Mouse (Mus musculus) right cerebral cortex, postnatal 14 days (tissue): ENCODE results near the gene Tspan17.

Experiments
- DNase-seq: peaks from one replicate; pipeline ENCODE4 v3.0.0; 2022

The Tspan17 gene

DNA sequence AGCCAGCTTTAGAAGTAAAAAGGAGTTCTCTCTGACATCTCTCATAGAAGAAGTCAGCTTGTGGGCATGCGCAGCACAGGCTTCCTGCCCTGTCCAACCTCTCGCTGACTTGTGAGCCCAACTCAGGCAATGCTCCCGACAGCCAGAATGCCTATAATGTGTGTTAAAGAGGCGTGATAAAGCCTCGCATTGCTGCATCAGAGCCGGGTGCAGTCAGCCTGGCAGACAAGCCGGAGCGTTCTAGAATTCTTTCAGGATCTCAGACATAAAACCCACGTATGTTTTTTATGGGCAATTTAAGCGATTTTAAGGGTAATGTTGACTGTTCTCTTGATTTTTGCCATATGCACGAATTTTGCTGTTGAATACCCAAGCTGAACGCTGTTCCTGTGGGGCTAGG lies 18.9 kb downstream of the Tspan17 start:
- DNase-seq, result no peak

DNA sequence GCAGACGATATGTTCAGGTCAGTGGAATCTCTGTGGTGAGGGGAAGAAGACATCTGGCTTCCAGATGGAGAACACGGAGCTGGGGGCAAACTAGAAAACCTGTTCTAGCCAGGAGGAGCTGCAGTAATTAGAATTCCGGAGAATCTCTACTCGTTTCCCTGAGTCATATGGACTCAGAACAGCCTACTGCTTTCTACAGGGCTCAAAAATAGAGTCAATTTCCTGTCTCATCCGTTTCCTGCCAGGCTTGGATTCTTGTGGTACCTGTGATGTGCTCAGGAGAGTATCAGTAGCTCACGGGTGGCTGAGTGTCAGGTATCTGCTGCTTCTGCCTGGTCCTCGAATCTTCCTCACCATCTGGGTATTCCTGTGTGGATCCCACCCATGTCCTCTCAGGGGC lies 22.3 kb downstream of the Tspan17 start:
- no peak for DNase-seq

DNA sequence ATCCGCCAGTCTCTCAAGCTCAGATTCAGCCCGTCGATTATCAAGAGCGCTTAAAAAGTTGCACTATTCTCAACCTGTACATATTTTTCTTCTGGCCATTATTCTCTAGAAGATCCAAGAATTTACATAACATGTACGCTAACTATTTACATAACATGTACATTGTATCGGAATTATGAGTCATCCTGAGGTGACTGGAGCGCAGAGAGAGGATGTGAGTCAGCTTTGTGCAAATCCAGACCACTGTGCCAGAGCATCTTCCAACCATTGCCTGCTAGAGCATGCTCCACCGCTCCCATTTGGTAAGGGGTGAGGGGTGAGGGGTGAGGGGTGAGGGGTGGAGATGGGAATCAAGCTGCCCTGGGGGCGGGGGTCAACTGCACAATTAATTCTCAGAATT lies 24.2 kb downstream of the Tspan17 start:
- DNase-seq, result no peak

DNA sequence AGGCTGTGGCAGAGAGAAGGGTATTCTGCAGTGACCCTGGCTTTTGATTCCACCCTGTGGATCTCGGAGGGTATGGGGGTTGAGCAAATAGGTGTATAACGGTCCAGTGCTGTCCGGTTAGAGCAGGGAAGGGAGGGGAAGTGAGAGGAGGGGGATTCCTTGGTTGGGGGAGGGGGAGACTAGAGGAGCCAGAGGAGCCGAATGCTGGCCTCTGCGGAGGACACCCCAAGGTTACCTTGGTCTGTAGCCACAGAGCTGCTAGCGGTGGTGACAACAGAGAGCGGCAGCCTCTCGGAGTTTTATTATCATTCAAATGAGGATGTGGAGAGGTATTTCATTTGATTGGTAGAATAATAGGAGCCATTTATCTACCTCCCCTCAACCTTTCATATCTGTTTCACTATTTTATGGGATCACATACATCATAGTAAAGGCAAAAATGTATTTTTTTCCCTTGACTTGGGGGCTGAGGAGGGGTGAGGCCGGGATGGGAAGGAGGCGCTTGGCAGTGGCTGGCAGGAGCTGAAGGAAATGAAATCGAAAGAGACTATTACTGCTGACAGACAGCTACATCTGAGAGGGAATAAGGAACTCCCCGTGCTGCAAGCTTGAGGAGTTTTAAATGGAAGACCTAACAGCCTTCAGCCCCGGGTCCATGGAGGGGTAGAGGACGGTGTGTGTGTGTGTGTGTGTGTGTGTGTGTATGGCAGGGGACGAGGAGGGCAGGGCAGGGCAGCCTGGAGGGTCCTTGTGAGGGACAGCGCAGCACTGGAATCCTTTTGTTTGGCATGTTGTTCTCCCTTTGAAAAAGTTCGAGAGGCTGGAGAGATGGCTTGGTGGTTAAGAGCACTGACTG lies 29.4 kb downstream of the Tspan17 start:
- no peak for DNase-seq

DNA sequence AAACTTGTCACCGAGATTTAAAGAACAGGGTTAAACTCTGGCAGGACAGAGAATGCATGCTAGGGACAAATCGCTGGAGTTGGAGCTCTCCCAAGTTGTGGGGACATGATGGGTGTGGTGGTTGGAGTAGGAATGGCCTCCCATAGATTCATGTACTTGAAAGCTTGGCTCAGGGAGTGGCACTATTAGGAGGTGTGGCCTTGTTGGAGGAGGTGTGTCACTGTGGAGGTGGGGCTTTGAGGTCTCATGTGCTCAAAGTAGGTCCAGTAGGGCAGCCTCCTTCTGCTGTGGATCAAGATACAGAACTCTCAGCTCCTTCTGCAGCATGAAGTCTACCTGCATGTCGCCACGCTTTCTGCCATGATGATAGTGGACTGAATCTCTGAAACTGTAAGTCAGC lies 31.9 kb downstream of the Tspan17 start:
- DNase-seq, result no peak

DNA sequence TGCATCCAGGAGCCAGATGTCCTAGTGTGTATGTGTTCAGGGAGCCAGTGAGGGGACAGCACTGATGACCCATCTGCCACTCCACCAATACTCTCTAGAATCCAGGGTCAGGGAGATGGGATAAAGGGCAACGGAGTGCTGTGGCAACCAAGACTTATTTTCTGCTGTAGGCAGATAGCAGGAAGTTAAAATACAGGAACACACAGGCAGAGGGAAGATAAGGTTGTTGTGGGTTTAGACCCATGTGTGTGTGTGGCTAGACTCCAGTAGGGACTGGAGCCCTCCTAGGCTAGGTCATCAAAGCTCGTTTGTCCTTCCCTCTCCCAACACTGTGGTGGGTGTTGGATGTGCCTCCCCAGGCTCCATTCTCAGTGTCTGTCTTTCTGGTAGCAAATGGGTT lies 32.8 kb downstream of the Tspan17 start:
- DNase-seq, result no peak

DNA sequence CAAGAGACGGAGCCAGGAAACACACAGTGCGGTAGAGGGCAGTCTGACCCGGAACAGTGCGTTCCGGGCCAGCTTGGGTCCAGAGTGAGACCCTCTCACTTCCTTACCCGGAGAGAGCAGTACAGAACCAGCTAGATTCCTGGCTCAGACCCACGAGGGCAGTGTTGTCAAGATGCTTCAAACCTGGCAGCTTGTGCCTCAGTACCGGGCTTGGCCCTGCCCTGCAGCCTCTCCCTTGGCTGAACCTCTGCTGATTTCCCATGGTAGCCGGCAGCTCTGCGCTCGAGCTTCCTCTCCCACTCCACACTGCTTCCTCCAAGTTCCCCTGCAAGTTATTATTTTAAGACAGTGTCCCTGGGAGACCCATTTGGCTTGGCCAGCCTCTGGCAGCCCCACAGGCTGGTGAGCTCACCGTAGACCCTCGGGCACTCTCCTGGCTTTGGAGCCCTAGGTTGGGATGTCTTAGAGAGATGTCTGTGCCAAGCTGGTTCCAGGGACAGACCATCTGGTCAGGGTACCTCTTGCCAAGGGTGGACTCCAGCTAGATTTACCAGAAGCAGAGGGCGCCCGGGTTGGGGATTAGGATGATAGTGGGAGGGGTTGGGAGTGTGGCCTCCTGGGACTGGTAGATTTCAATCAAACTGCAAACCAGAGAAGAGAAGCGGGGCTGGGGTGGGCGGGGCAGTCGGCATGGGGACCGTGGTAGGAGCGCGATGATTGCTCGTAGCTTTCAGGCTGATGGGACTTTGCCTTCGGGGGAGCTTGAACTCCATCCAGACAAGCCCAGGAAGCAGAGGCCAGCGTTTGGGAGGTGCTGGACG lies 35.1 kb downstream of the Tspan17 start:
- no peak for DNase-seq

DNA sequence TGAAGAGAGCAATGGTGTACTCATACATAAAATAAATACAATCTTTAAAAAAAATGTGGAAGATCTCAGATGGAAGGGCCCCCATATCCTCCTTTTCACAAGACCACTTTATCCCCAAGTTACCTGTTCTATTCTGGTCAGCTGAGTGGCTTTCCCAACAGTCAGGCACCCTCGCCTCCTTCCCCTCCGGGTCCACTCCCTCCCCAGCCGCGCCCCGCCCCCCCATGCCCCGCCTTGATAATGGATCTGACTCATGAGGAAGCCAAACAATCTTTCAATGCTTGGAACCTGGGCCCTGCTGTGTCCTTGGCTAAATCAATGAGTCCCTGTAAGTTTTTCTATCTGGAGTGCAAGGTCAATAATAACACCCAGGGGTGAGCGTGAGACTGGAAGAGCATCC lies 38.8 kb downstream of the Tspan17 start:
- DNase-seq, result no peak

DNA sequence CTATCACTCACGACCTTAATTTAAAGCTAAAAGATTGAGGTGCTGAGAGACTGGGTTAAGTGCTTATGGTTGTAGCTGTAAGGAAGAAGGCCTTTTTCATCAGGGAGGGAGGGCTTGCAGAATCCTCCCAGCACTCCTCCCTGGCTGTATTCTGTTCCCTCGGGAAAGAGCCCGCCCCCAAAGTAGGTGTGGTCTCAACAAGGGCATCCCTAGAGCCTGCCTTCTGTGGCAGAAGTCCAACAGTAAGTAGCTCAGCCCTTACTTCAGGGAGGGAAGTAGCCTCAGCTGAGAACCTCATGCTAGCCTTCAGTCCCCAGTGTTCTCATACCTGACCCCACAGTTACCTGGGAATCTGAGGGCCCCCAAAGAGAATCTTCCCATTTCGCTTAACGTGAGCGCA lies 39.3 kb downstream of the Tspan17 start:
- no peak for DNase-seq

DNA sequence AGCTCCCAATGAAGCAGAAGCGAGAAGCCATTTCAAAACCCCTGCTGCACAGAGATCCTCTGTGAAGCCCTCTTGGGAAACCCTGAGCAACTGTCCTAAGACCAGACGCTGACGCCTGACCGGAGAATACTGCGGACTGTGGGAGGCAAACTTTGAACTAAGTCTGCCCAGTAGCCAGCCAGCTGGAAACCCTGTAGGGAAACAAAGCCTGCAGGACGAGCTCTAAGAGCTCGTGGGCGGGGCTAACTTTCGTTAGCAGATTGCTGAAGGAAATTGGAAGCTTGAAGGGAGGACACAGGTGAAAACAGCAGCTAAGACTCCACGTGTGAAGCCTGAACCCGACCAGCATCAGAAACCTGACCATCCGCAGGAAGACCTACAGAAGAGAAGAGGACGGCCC lies 40.3 kb downstream of the Tspan17 start:
- DNase-seq, result no peak

DNA sequence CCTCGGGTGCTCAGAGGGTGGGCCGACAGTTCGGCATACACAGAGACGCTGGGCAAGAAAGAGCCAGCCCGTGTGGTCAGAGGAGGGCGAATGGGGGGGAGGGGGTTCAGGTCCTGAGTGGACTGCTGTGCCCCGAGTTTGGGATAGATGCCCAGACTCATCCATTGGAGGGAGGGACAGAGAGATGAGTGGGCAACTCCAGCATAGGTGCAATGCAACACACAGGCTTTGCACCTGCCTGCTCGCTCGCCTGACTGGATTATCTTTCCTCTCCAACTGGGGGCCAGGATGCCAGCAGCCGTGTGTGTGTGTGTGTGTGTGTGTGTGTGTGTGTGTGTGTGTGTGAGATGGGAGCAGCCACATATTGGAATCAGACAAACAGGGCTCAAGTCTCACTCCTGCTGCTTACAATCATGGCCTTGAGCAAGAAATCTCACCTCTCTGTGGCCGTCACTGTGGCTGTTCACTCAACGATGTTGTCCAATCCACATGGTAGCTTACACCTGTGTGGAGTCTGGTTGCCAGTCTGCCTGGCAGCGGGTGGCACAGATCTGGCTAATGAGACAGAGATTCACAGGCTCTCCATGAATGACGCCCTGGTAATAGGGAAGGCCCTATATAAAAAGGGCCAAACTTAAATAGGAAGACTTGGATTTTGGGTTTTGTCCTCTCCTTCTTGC lies 47.3 kb downstream of the Tspan17 start:
- no peak for DNase-seq

DNA sequence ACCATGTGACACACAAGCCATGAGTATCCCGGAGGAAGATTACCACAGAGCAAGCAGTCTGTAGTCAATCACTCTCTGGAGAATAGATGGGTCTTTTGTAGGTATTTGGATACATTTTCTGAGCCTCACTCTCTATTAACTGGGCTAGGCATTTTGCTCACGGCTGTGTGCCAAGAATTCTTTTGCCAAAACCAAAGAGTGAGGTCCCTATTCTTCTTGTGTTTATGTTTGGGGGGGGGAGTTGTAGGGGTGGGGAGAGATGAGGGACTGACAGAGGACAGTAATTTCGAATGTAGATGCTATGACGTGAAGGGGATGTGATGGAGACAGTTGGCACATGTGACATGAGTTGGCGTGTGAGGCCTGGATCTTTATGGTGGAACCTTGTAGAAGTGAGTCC lies 47.9 kb downstream of the Tspan17 start:
- DNase-seq, result no peak

DNA sequence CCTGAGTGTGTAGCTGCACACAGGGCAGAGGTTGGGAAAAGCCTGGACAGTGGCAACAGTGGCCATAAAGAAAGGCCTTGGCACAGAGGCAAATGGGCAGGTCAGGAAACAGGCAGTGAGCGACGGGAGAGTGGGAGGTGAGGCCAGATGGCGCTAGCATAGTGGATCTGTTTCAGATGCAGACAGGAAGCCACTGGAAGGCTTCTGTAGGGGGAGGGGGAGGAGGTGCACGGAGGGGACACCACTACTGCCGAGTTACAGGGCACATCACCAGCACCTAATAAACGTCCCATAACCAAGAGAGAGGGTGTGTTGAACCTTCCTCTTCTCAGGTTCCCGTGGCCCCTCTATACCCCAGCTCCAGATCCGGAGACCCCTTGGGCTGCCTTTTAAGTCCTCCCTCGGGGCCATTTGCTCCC lies 48.3 kb downstream of the Tspan17 start:
- DNase-seq, result peak; percentile 25

DNA sequence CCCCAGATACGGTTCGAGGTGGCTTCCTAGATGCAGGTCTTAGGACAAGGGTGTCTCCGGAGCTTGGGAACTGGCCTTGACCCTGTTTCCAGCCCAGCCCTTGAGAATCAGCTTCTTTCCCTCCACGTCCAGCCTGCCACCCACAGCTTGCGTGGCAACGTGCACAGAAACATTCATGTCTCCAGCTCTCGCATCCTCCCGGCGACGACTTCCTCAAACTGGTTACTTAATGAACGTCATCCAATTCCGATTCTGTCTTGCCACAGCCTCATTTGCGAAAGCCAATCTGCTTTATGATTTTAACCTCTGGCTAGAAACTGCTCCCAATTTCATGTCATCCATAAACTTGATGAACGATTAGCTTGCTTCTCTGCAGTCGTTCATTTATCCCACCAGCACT lies 49.4 kb downstream of the Tspan17 start:
- peak; percentile 23 for DNase-seq

DNA sequence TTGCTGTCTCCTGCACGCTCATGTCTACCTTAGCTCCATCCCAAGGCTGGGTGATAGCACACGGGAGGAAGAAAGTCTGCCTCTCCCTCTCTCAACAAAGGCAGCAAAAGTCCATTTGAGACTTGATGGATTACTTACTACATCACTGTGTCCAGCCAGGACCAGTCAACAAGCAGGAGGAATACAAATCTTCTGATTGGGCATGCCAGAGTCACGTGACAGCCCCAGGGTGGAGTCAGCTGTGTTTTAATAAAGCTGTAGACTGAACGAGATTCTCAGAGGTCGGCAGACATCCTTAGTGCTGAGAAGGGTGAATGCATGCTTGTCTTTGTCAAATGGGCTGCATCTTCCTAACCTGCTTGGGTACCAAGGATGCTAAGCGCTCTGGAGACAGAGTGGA lies 50.0 kb downstream of the Tspan17 start:
- DNase-seq, result no peak

DNA sequence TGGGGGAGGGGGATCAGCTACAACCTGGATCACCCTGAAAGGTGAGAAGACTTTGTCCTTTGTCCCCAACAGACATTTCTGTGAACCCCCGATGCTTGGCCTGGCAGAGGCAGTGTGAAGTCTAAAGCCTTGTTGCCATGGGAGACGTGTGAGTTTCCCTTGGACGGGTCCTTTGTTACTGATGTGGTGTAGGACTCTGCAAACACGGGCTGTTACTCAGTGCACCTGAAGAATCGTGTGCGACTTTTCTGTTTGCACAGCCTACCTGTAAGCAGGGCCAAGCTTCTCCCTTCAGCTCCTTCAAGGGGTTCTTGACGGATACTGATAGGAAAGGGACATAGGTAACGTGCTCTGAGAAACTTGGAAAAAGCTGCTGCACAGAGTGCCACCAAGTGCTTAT lies 55.4 kb downstream of the Tspan17 start:
- DNase-seq, result no peak
